Mouse (Mus musculus) heart, adult 2 months (tissue): ENCODE measurements around the gene Tbc1d22b. TPM values are rescaled to one million over a fixed set of nuclear protein-coding genes. Genes with fewer than 3 reads are reported as not detected.

Experiments
- DNase-seq, 2 experiments: peaks; one replicate each; pipeline ENCODE4 v3.0.0; 2021
- H3K27ac ChIP-seq: fragments of 200-600 bp; 2 replicates; pipeline ENCODE4 v1.8.1; 2022
- H3K27me3 ChIP-seq: fragments of 200-500 bp; 2 replicates; pipeline ENCODE4 v1.6.1; 2012; ENCODE audit warnings: mild to moderate bottlenecking, low read length, inconsistent platforms, mixed read lengths; ENCODE audit not compliant: control insufficient read depth, insufficient read depth
- H3K36me3 ChIP-seq: fragments of 200-500 bp; 2 replicates; pipeline ENCODE4 v1.6.1; 2012; ENCODE audit warnings: low read length, inconsistent platforms; ENCODE audit not compliant: control insufficient read depth, insufficient read depth
- H3K4me1 ChIP-seq: fragments of 200-500 bp; 2 replicates; pipeline ENCODE4 v1.6.1; 2011; ENCODE audit warnings: low read length; ENCODE audit not compliant: control insufficient read depth, insufficient read depth
- H3K4me3 ChIP-seq: fragments of 200-600 bp; 2 replicates; pipeline ENCODE4 v1.8.1; 2022
- H3K79me2 ChIP-seq: fragments of 200-500 bp; replicated peaks from 2 replicates; pipeline ENCODE4 v1.6.1; 2012; ENCODE audit warnings: mild to moderate bottlenecking, inconsistent platforms, low read length, moderate library complexity, mixed read lengths; ENCODE audit not compliant: control insufficient read depth, insufficient read depth
- H3K9ac ChIP-seq: fragments of 200-500 bp; 2 replicates; pipeline ENCODE4 v1.6.1; 2012; ENCODE audit warnings: low read depth, mild to moderate bottlenecking, control low read depth, inconsistent platforms, low read length, mixed read lengths
- CTCF ChIP-seq: fragments of 200-600 bp; IDR thresholded peaks from 2 replicates; pipeline ENCODE4 v1.8.1; 2022; ENCODE audit warnings: antibody characterized with exemption, mild to moderate bottlenecking, moderate library complexity
- EP300 ChIP-seq: fragments of 200-500 bp; IDR thresholded peaks from 2 replicates; pipeline ENCODE4 v1.6.1; 2011; ENCODE audit warnings: low read depth, low read length, control low read depth; ENCODE audit not compliant: insufficient read depth
- POLR2A ChIP-seq: fragments of 200-500 bp; IDR thresholded peaks from 2 replicates; pipeline ENCODE4 v1.6.1; 2011; ENCODE audit warnings: mild to moderate bottlenecking, low read depth, low read length, control low read depth; ENCODE audit not compliant: insufficient read depth
- WGBS: fragments of 180-500 bp; shearing (Covaris S2); methylation state at CpG from one replicate; pipeline ENCODE4 v1.1.7; 2018; 5-methylcytosine and 5-hydroxymethylcytosine counted together
- intact Hi-C: fragments of 180-260 bp; cut with DNase I; formaldehyde crosslinking; loops from one replicate; pipeline ENCODE4 v1.15.1; 2025
- polyA plus RNA-seq: library from polyadenylated mRNA; depleted of rRNA; stranded (reverse); fragments of >200 nt; gene quantifications from 2 replicates; pipeline ENCODE4 v1.2.3, GENCODE M21; 2012
- total RNA-seq, 2 experiments: library from RNA; stranded (reverse); gene quantifications; 2 replicates each; pipeline ENCODE4 v1.2.3; 2021

Tbc1d22b gene
- total and polyA plus RNA-seq, 3 experiments, result 12.8 to 15.3 (median 13.8) TPM

DNA sequence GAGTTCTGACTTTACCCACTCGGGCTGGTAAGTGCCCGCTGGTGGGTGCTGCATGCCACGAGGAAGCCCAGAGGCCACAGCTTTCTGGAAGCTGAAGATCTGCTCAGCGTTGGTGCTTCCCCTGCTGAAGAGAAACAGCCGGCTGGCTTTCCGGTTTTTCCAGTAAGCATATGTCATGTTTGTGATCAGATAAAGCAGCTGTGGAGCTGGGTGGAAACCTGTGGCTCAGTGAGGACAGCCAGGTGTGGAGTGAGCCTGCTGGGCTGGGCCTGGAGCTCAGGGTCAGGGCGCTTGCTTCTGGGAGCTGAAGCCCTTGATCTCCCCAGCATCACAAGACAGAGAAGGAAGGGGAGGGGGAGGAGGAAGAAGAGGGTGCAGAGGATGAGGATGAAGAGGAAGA lies 7.3 kb downstream of the Tbc1d22b start:
- Histone ChIP-seq H3K9ac (no peak overlapping the region), H3K4me3 (no peak overlapping the region), H3K36me3 (no peaks in the 10 kb centered on the region; the same call in 1 of the 2 replicates), H3K27me3 (no peaks in the 10 kb centered on the region), H3K4me1 (peaks cover 1% of the 10 kb centered on the region; the same call in 1 of the 2 replicates), H3K79me2 (0 out of 2 replicates have a peak, but pooled peaks cover 2% of the 10 kb centered on the region), H3K27ac (no peak overlapping the region)
- WGBS, result 69% methylated on average over 7 of the region's 7 CpGs
- intact Hi-C loops, result no loop called here
- DNase-seq, result no peak
- TF ChIP-seq POLR2A, result no peak
- TF ChIP-seq EP300, result no peak
- TF ChIP-seq CTCF, result no peak

DNA sequence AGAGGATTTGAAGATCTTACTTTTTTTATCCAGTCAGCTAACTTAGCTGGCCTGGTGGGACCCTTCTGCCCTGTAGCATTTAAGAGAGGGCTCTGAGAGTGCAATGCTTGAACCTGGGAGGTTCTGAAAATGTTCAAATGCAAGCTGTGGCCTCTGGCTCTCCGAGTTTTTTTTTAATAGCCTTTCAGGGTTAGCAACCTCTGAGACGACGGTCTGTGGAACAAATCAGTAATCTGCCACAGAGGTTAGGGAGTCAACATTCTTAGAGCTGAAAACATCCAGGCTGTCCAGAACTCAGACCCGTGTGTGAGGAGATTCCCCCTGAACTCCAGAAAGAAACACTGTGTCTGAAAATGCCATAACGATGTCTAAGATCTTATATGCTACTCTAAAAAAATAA lies 8.9 kb downstream of the Tbc1d22b start:
- peaks cover 1% of the 10 kb centered on the region; the same call in 1 of the 2 replicates for H3K4me1 ChIP-seq
- no peaks in the 10 kb centered on the region for H3K27me3 ChIP-seq
- no peak overlapping the region for H3K9ac ChIP-seq
- WGBS, result 78% methylated on average over 5 of the region's 5 CpGs
- intact Hi-C loops, result no loop called here
- H3K4me3 ChIP-seq, result no peak overlapping the region
- H3K36me3 ChIP-seq, result no peaks in the 10 kb centered on the region
- no peak for DNase-seq
- no peak overlapping the region for H3K27ac ChIP-seq
- 0 out of 2 replicates have a peak, but pooled peaks cover under 1% of the 10 kb centered on the region for H3K79me2 ChIP-seq
- TF ChIP-seq EP300, result no peak
- no peak for TF ChIP-seq POLR2A
- TF ChIP-seq CTCF, result no peak

DNA sequence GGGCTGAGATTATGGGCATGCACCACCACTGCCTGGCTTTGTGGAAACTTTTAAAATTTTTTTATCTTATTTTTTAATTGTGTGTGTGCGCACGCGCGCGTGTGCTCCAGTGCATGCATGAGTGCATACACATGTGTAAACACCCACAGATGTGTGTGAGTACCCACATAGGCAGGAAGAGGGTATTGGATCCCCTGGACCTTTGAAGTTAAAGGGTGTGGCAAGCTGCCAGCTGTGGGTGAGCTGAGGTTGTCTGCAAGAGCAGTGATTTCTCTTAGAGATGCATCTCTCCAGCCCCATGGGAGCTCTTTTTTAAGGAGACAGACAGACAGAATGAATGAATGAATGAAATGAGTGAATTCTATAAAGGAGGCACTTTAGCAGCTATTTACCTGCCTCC lies 15.9 kb downstream of the Tbc1d22b start:
- DNase-seq, result no peak
- no peak overlapping the region for H3K27ac ChIP-seq
- 98% methylated on average over 5 of the region's 5 CpGs for WGBS
- H3K9ac ChIP-seq, result no peak overlapping the region
- H3K4me1 ChIP-seq, result no peaks in the 10 kb centered on the region
- H3K27me3 ChIP-seq, result no peaks in the 10 kb centered on the region
- no peak for TF ChIP-seq CTCF
- no peak for TF ChIP-seq POLR2A
- no peak for TF ChIP-seq EP300
- no peak overlapping the region for H3K4me3 ChIP-seq
- H3K36me3 ChIP-seq, result no peaks in the 10 kb centered on the region
- no peaks in the 10 kb centered on the region for H3K79me2 ChIP-seq
- intact Hi-C loops, result no loop called here

DNA sequence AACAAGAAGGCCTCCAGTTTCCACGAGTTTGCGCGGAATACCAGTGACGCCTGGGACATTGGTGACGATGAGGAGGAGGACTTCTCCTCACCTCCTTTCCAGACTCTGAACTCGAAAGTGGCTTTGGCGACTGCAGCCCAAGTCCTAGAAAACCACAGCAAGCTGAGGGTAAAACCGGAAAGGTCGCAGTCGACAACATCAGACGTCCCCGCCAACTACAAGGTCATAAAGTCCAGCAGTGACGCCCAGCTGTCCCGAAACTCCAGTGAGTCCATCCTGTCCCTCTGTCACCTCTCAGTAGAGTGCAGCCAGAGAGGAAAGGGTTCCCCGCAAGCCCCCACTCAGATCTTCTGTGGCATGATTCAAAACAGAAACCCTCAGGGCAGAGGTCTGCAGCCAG lies 18.9 kb downstream of the Tbc1d22b start:
- Histone ChIP-seq H3K79me2 (no peaks in the 10 kb centered on the region), H3K27ac (no peak overlapping the region), H3K36me3 (no peaks in the 10 kb centered on the region), H3K4me3 (no peak overlapping the region), H3K4me1 (no peaks in the 10 kb centered on the region), H3K9ac (no peak overlapping the region), H3K27me3 (no peaks in the 10 kb centered on the region)
- 86% methylated on average over 15 of the region's 15 CpGs for WGBS
- intact Hi-C loops, result no loop called here
- TF ChIP-seq POLR2A (no peak), CTCF (no peak), EP300 (no peak)
- no peak for DNase-seq

DNA sequence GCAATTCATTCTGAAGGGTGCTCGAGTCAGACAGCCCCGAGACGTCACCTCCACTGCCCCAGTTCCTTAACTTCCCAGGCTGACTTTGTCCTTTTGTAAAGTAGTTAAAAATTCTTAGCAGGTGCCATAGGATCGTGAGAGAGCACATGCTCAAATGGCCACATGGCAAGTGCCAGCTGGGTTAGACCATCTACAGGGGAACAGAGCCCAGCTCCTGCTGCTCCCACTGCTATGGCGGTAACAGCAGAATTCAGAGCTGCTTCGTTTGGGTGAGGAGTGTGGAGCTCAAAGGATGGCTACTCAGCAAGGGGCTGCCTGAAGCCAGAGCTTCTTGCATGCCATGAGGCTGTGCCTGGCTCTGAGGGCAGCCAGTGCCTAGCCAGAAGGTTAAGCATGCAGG lies 20.2 kb downstream of the Tbc1d22b start:
- Histone ChIP-seq H3K9ac (no peak overlapping the region), H3K27me3 (no peaks in the 10 kb centered on the region), H3K4me1 (no peaks in the 10 kb centered on the region), H3K4me3 (no peak overlapping the region), H3K36me3 (no peaks in the 10 kb centered on the region), H3K79me2 (no peaks in the 10 kb centered on the region), H3K27ac (no peak overlapping the region)
- TF ChIP-seq CTCF (no peak), EP300 (no peak), POLR2A (no peak)
- DNase-seq, result no peak
- 92% methylated on average over 6 of the region's 6 CpGs for WGBS
- intact Hi-C loops, result no loop called here

DNA sequence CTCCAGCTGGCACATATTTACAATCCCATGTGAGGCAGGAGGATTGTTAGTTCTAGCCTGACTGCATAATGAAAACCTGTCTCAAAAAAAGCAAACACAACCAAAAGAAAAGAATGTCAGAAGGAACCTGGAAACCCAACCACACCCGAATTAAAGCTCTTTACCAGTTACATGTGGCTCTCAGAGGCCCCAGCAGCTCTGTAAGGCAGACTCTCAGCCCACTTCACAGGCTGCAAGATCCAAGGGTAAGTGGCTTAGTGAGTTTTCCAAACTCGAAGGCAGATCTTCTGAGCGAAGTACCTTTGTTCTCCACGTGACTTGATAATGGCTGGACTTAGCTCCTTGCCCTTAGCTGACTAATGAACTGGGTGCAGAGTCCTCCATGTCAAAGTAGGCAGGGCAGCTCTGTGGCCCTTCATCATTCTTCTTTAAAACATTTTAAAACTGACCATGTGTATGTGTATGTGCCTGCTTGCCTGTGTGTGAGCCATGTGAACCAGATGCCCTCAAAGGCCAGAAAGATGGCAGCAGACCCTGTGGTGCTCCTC lies 30.1 kb downstream of the Tbc1d22b start:
- intact Hi-C loops, result no loop called here
- WGBS, result 89% methylated on average over 4 of the region's 4 CpGs
- Histone ChIP-seq H3K4me3 (no peak overlapping the region), H3K27me3 (no peaks in the 10 kb centered on the region), H3K36me3 (no peaks in the 10 kb centered on the region), H3K4me1 (no peaks in the 10 kb centered on the region), H3K79me2 (no peaks in the 10 kb centered on the region), H3K27ac (no peak overlapping the region), H3K9ac (no peak overlapping the region)
- TF ChIP-seq POLR2A (no peak), CTCF (no peak), EP300 (no peak)
- DNase-seq, result no peak
